Mouse (Mus musculus): ENCODE results near the gene Fam3b.

GRCm38 (mm10) chr16:97423627-97424026, 91.0 kb downstream of the Fam3b start:
- TF ChIP-seq POLR2A (IDR thresholded peaks at IDR 0.05; ENCODE audit: insufficient read depth, low read length) (no peak), CTCF (IDR thresholded peaks at IDR 0.05; ENCODE audit: low read depth, low read length) (no peak)

Measured in ES-Bruce4 (cell line).